Mouse (Mus musculus) heart, postnatal 14 days (tissue): Measurements from ENCODE around the gene Lpcat3. TPM values are rescaled to one million over a fixed set of nuclear protein-coding genes. Genes with fewer than 3 reads are reported as not detected.
"Not testable (repeated sequence)": the region's sequence is repeated elsewhere in the genome, so short reads cannot be mapped to it uniquely, and the experiment has no call there.

Experiments
- DNase-seq, 2 experiments: peaks; one replicate each; pipeline ENCODE4 v3.0.0; 2021 to 2022
- intact Hi-C: fragments of 180-260 bp; cut with DNase I; formaldehyde crosslinking; loops from one replicate; pipeline ENCODE4 v1.15.1; 2025
- long read RNA-seq, 2 experiments: library from polyadenylated mRNA; stranded (forward); transcript quantifications; one replicate each; pipeline ENCODE4 v2.0.0; 2021
- total RNA-seq, 2 experiments: library from RNA; stranded (reverse); gene quantifications; 2 replicates each; pipeline ENCODE4 v1.2.3; 2021

The Lpcat3 gene
- total RNA-seq: 10 to 100 TPM; 54.0 to 56.7 TPM
- long read RNA-seq, experiment 1, transcript Lpcat3-201 (13 exons, 2,281 nt): major isoform, 109 of 116 reads
- long read RNA-seq, experiment 1, partial matches to known transcripts: 1 of 116 reads
- long read RNA-seq, experiment 1, other reads (novel, unspliced or antisense): 6 of 116 reads
- long read RNA-seq, experiment 2, transcript Lpcat3-201 (13 exons, 2,281 nt): major isoform, 119 of 131 reads
- long read RNA-seq, experiment 2, partial matches to known transcripts: 3 of 131 reads
- long read RNA-seq, experiment 2, other reads (novel, unspliced or antisense): 9 of 131 reads

GRCm38 (mm10) chr6:124662477-124663423, at the start of gene Lpcat3:
Gene Lpcat3, plus strand, starts transcription at chr6:124663027.
- peak; percentile 98 to 99 for DNase-seq
- intact Hi-C loops: loop anchor here (2.0 to 5.0 kb wide), 3 partner anchors 40 to 96 kb away; partner anchors contain the start of genes Emg1 and Phb2

- intact Hi-C loops: no loop called here
- DNase-seq: no peak
These were observed 37.2 kb upstream of the Lpcat3 start for GRCm38 (mm10) chr6:124625612-124626011.

GRCm38 (mm10) chr6:124626184-124626583, 36.6 kb upstream of the Lpcat3 start:
- intact Hi-C loops, DNase-seq: not testable (repeated sequence)

GRCm38 (mm10) chr6:124630763-124631162, 32.1 kb upstream of the Lpcat3 start:
- no peak for DNase-seq
- intact Hi-C loops: no loop called here

- DNase-seq: not testable (repeated sequence)
- intact Hi-C loops: loop anchor here (5.0 kb wide), 1 partner anchor 64 kb away; the partner anchor contains the start of gene C1rb
These were observed 26.8 kb upstream of the Lpcat3 start, which contains the start of gene C1s2 for GRCm38 (mm10) chr6:124635985-124636384. Gene C1s2, minus strand, starts transcription at chr6:124636085.

GRCm38 (mm10) chr6:124636858-124637460, 25.9 kb upstream of the Lpcat3 start:
- intact Hi-C loops: loop anchor here (5.0 kb wide), 1 partner anchor 65 kb away; the partner anchor contains the start of gene C1rb
- not testable (repeated sequence) for DNase-seq

GRCm38 (mm10) chr6:124640041-124640440, 22.8 kb upstream of the Lpcat3 start:
- intact Hi-C loops: no loop called here
- DNase-seq: no peak

GRCm38 (mm10) chr6:124640997-124641396, 21.8 kb upstream of the Lpcat3 start:
- intact Hi-C loops: loop anchor here (1.0 kb wide), 1 partner anchor 118 kb away; no protein-coding TSS in a partner anchor

GRCm38 (mm10) chr6:124646394-124646793, 16.4 kb upstream of the Lpcat3 start:
- DNase-seq: no peak
- intact Hi-C loops: no loop called here

More at GRCm38 (mm10) chr6:124640997-124641396, 21.8 kb upstream of the Lpcat3 start:
- peak; percentile 65 to 78 for DNase-seq

GRCm38 (mm10) chr6:124655893-124656292, 6.9 kb upstream of the Lpcat3 start:
- intact Hi-C loops: no loop called here
- DNase-seq: no peak

- intact Hi-C loops: no loop called here
- DNase-seq: no peak
These were observed 4.8 kb upstream of the Lpcat3 start for GRCm38 (mm10) chr6:124658067-124658466.

GRCm38 (mm10) chr6:124661156-124661806, 1.5 kb upstream of the Lpcat3 start:
- DNase-seq: no peak
- intact Hi-C loops: loop anchor here (5.0 kb wide), 1 partner anchor 41 kb away; no protein-coding TSS in a partner anchor

- no peak for DNase-seq
- intact Hi-C loops: loop anchor here (2.0 to 5.0 kb wide), 3 partner anchors 40 to 97 kb away; partner anchors contain the start of genes Emg1 and Phb2
These were observed 832 bp upstream of the Lpcat3 start for GRCm38 (mm10) chr6:124661995-124662394.

GRCm38 (mm10) chr6:124663424-124663795, 583 bp downstream of the Lpcat3 start:
- DNase-seq: no peak
- intact Hi-C loops: loop anchor here (2.0 to 5.0 kb wide), 3 partner anchors 39 to 95 kb away; partner anchors contain the start of genes Emg1 and Phb2

GRCm38 (mm10) chr6:124664256-124664655, 1.4 kb downstream of the Lpcat3 start:
- intact Hi-C loops: loop anchor here (5.0 kb wide), 1 partner anchor 38 kb away; no protein-coding TSS in a partner anchor
- DNase-seq: no peak

GRCm38 (mm10) chr6:124665011-124665410, 2.2 kb downstream of the Lpcat3 start:
- DNase-seq: no peak
- intact Hi-C loops: no loop called here

GRCm38 (mm10) chr6:124669234-124669859, 6.5 kb downstream of the Lpcat3 start:
- intact Hi-C loops: no loop called here
- no peak for DNase-seq

GRCm38 (mm10) chr6:124670281-124670900, 7.6 kb downstream of the Lpcat3 start:
- intact Hi-C loops: no loop called here
- no peak for DNase-seq

- no peak for DNase-seq
- intact Hi-C loops: loop anchor here (2.0 kb wide), 1 partner anchor 31 kb away; no protein-coding TSS in a partner anchor
These were observed 9.3 kb downstream of the Lpcat3 start for GRCm38 (mm10) chr6:124672100-124672499.
